Mouse (Mus musculus) hindbrain, embryonic 12.5 days (tissue): ENCODE data around the gene Sh3pxd2a. TPM values are rescaled to one million over a fixed set of nuclear protein-coding genes. Genes with fewer than 3 reads are reported as not detected.
"Not testable (repeated sequence)": the region's sequence is repeated elsewhere in the genome, so short reads cannot be mapped to it uniquely, and the experiment has no call there.

Experiments
- ATAC-seq: fragments of 200-750 bp; cut with Nextera tagmentation; 2 replicates; pipeline ENCODE4 v1.8.0; 2017; ENCODE audit warnings: moderate TSS enrichment; ENCODE audit not compliant: low FRiP score
- H3K27ac ChIP-seq: fragments of 300-500 bp; sonication (generic); 2 replicates; pipeline ENCODE4 v1.5.1; 2016; ENCODE audit warnings: mild to moderate bottlenecking
- H3K27me3 ChIP-seq: fragments of 300-500 bp; sonication (generic); 2 replicates; pipeline ENCODE4 v1.6.1; 2016; ENCODE audit warnings: mild to moderate bottlenecking
- H3K36me3 ChIP-seq: fragments of 300-500 bp; sonication (generic); 2 replicates; pipeline ENCODE4 v1.6.1; 2016; ENCODE audit warnings: mild to moderate bottlenecking
- H3K4me1 ChIP-seq: fragments of 300-500 bp; sonication (generic); 2 replicates; pipeline ENCODE4 v1.6.1; 2016
- H3K4me2 ChIP-seq: fragments of 300-500 bp; sonication (generic); replicated peaks from 2 replicates; pipeline ENCODE4 v1.6.1; 2016; ENCODE audit warnings: mild to moderate bottlenecking
- H3K4me3 ChIP-seq: fragments of 300-500 bp; sonication (generic); 2 replicates; pipeline ENCODE4 v1.5.1; 2016; ENCODE audit warnings: mild to moderate bottlenecking
- H3K9ac ChIP-seq: fragments of 300-500 bp; sonication (generic); 2 replicates; pipeline ENCODE4 v1.6.1; 2016; ENCODE audit warnings: mild to moderate bottlenecking, moderate library complexity
- H3K9me3 ChIP-seq: fragments of 300-500 bp; sonication (generic); replicated peaks from 2 replicates; pipeline ENCODE4 v1.6.1; 2016; ENCODE audit warnings: mild to moderate bottlenecking
- WGBS: fragments of 180-500 bp; shearing (Covaris S2); methylation state at CpG from one replicate; pipeline ENCODE4 v1.1.7; 2016; 5-methylcytosine and 5-hydroxymethylcytosine counted together
- polyA plus RNA-seq: library from polyadenylated mRNA; unstranded; fragments of >200 nt; fragmentation: Nextera tagmentation; extraction: Ambion mirVana; gene quantifications from 2 replicates; pipeline ENCODE4 v1.2.1, GENCODE M21; 2016

The Sh3pxd2a gene
- polyA plus RNA-seq, 1 experiment from 2014 or later = 3.9 TPM

- not testable (repeated sequence) for H3K36me3 ChIP-seq, H3K4me3 ChIP-seq, H3K27me3 ChIP-seq, H3K27ac ChIP-seq, H3K9ac ChIP-seq, H3K4me1 ChIP-seq, ATAC-seq, H3K4me2 ChIP-seq, H3K9me3 ChIP-seq
- 100% methylated on average over 1 of the region's 1 CpGs for WGBS
Observed at GRCm38 (mm10) chr19:47394781-47395180, 69.4 kb downstream of the Sh3pxd2a start.

- 82% methylated on average over 13 of the region's 13 CpGs for WGBS
- H3K4me3 ChIP-seq = no peak overlapping the region
- H3K9ac ChIP-seq = no peak overlapping the region
- H3K27me3 ChIP-seq = no peaks in the 10 kb centered on the region
- H3K4me2 ChIP-seq = no peak overlapping the region
- no peak for ATAC-seq
- no peaks in the 10 kb centered on the region for H3K36me3 ChIP-seq
- H3K27ac ChIP-seq = no peak overlapping the region
- H3K9me3 ChIP-seq = no peaks in the 10 kb centered on the region
- H3K4me1 ChIP-seq = peaks cover 7% of the 10 kb centered on the region; the same call in 1 of the 2 replicates
Observed at GRCm38 (mm10) chr19:47390878-47391277, 73.3 kb downstream of the Sh3pxd2a start.

- peaks cover 7% of the 10 kb centered on the region; the same call in 1 of the 2 replicates for H3K4me1 ChIP-seq
- H3K9me3 ChIP-seq = no peaks in the 10 kb centered on the region
- 73% methylated on average over 3 of the region's 3 CpGs for WGBS
- ATAC-seq = no peak
- H3K4me2 ChIP-seq = no peak overlapping the region
- H3K27ac ChIP-seq = no peak overlapping the region
- no peak overlapping the region for H3K4me3 ChIP-seq
- no peaks in the 10 kb centered on the region for H3K27me3 ChIP-seq
- H3K36me3 ChIP-seq = no peaks in the 10 kb centered on the region
- no peak overlapping the region for H3K9ac ChIP-seq
Observed at GRCm38 (mm10) chr19:47387887-47388286, 76.3 kb downstream of the Sh3pxd2a start.

GRCm38 (mm10) chr19:47387395-47387794 is 76.8 kb downstream of the Sh3pxd2a start:
- H3K9ac ChIP-seq = no peak overlapping the region
- no peak for ATAC-seq
- H3K27ac ChIP-seq = no peak overlapping the region
- no peak overlapping the region for H3K4me3 ChIP-seq
- no peaks in the 10 kb centered on the region for H3K9me3 ChIP-seq
- H3K4me2 ChIP-seq = no peak overlapping the region
- WGBS = 60% methylated on average over 6 of the region's 6 CpGs
- no peaks in the 10 kb centered on the region for H3K27me3 ChIP-seq
- no peaks in the 10 kb centered on the region for H3K36me3 ChIP-seq
- peaks cover 7% of the 10 kb centered on the region; the same call in 1 of the 2 replicates for H3K4me1 ChIP-seq

- Histone ChIP-seq H3K4me1 (peaks cover 7% of the 10 kb centered on the region; the same call in 1 of the 2 replicates), H3K4me3 (no peak overlapping the region), H3K27ac (no peak overlapping the region), H3K9ac (no peak overlapping the region), H3K36me3 (no peaks in the 10 kb centered on the region), H3K27me3 (no peaks in the 10 kb centered on the region), H3K4me2 (no peak overlapping the region), H3K9me3 (no peaks in the 10 kb centered on the region)
- WGBS = 87% methylated on average over 10 of the region's 10 CpGs
- no peak for ATAC-seq
Observed at GRCm38 (mm10) chr19:47385971-47386370, 78.2 kb downstream of the Sh3pxd2a start.

- H3K27me3 ChIP-seq = no peaks in the 10 kb centered on the region
- ATAC-seq = no peak
Observed at GRCm38 (mm10) chr19:47384639-47385038, 79.6 kb downstream of the Sh3pxd2a start.

GRCm38 (mm10) chr19:47384036-47384435 is 80.2 kb downstream of the Sh3pxd2a start:
- ATAC-seq = no peak
- H3K4me2 ChIP-seq = no peak overlapping the region
- H3K27me3 ChIP-seq = no peaks in the 10 kb centered on the region
- H3K36me3 ChIP-seq = no peaks in the 10 kb centered on the region
- peaks cover 7% of the 10 kb centered on the region; the same call in 1 of the 2 replicates for H3K4me1 ChIP-seq
- H3K9me3 ChIP-seq = no peaks in the 10 kb centered on the region
- no peak overlapping the region for H3K27ac ChIP-seq
- no peak overlapping the region for H3K4me3 ChIP-seq
- WGBS = 86% methylated on average over 12 of the region's 12 CpGs
- H3K9ac ChIP-seq = no peak overlapping the region

More at GRCm38 (mm10) chr19:47384639-47385038, 79.6 kb downstream of the Sh3pxd2a start:
- no peak overlapping the region for H3K9ac ChIP-seq
- no peak overlapping the region for H3K4me2 ChIP-seq
- H3K4me1 ChIP-seq = peaks cover 7% of the 10 kb centered on the region; the same call in 1 of the 2 replicates
- no peak overlapping the region for H3K27ac ChIP-seq
- 86% methylated on average over 3 of the region's 3 CpGs for WGBS
- H3K4me3 ChIP-seq = no peak overlapping the region
- no peaks in the 10 kb centered on the region for H3K36me3 ChIP-seq
- no peaks in the 10 kb centered on the region for H3K9me3 ChIP-seq

- Histone ChIP-seq H3K4me3 (no peak overlapping the region), H3K4me1 (peaks cover 1% of the 10 kb centered on the region; the same call in 1 of the 2 replicates), H3K9me3 (no peaks in the 10 kb centered on the region), H3K27me3 (no peaks in the 10 kb centered on the region), H3K4me2 (no peak overlapping the region), H3K9ac (no peak overlapping the region), H3K36me3 (no peaks in the 10 kb centered on the region), H3K27ac (no peak overlapping the region)
- ATAC-seq = no peak
- 87% methylated on average over 5 of the region's 5 CpGs for WGBS
Observed at GRCm38 (mm10) chr19:47382268-47382667, 81.9 kb downstream of the Sh3pxd2a start.

GRCm38 (mm10) chr19:47381011-47381410 is 83.2 kb downstream of the Sh3pxd2a start:
- 79% methylated on average over 15 of the region's 15 CpGs for WGBS

GRCm38 (mm10) chr19:47379141-47379540 is 85.1 kb downstream of the Sh3pxd2a start:
- Histone ChIP-seq H3K27me3 (no peaks in the 10 kb centered on the region), H3K4me3 (no peak overlapping the region), H3K9ac (no peak overlapping the region), H3K36me3 (no peaks in the 10 kb centered on the region), H3K9me3 (no peaks in the 10 kb centered on the region), H3K4me1 (no peaks in the 10 kb centered on the region; the same call in 1 of the 2 replicates), H3K4me2 (no peak overlapping the region), H3K27ac (no peak overlapping the region)
- ATAC-seq = no peak
- WGBS = 73% methylated on average over 5 of the region's 5 CpGs

More at GRCm38 (mm10) chr19:47381011-47381410, 83.2 kb downstream of the Sh3pxd2a start:
- Histone ChIP-seq H3K36me3 (no peaks in the 10 kb centered on the region), H3K4me2 (no peak overlapping the region), H3K27ac (no peak overlapping the region), H3K27me3 (no peaks in the 10 kb centered on the region), H3K4me3 (no peak overlapping the region), H3K4me1 (no peaks in the 10 kb centered on the region; the same call in 1 of the 2 replicates), H3K9me3 (no peaks in the 10 kb centered on the region), H3K9ac (no peak overlapping the region)
- no peak for ATAC-seq

GRCm38 (mm10) chr19:47374916-47375573 is 89.2 kb downstream of the Sh3pxd2a start:
- ATAC-seq = no peak
- Histone ChIP-seq H3K9me3 (no peaks in the 10 kb centered on the region), H3K27ac (no peak overlapping the region), H3K9ac (no peak overlapping the region), H3K4me1 (no peaks in the 10 kb centered on the region; the same call in 1 of the 2 replicates), H3K4me2 (no peak overlapping the region), H3K27me3 (no peaks in the 10 kb centered on the region), H3K4me3 (no peak overlapping the region), H3K36me3 (no peaks in the 10 kb centered on the region)
- WGBS = 89% methylated on average over 8 of the region's 8 CpGs

GRCm38 (mm10) chr19:47374440-47374839 is 89.8 kb downstream of the Sh3pxd2a start:
- Histone ChIP-seq H3K4me2 (no peak overlapping the region), H3K4me3 (no peak overlapping the region), H3K9ac (no peak overlapping the region), H3K27me3 (no peaks in the 10 kb centered on the region), H3K4me1 (peaks cover 4% of the 10 kb centered on the region; the same call in 1 of the 2 replicates), H3K9me3 (no peaks in the 10 kb centered on the region), H3K36me3 (no peaks in the 10 kb centered on the region), H3K27ac (no peak overlapping the region)
- ATAC-seq = peak; percentile 16; the same call in 1 of the 2 replicates
- WGBS = 36% methylated on average over 4 of the region's 4 CpGs

- Histone ChIP-seq H3K4me2 (no peak overlapping the region), H3K9ac (no peak overlapping the region), H3K27ac (no peak overlapping the region), H3K9me3 (no peaks in the 10 kb centered on the region), H3K4me1 (peaks cover 9% of the 10 kb centered on the region; the same call in 1 of the 2 replicates), H3K4me3 (no peak overlapping the region), H3K36me3 (no peaks in the 10 kb centered on the region), H3K27me3 (no peaks in the 10 kb centered on the region)
- no peak for ATAC-seq
- 71% methylated on average over 5 of the region's 5 CpGs for WGBS
Observed at GRCm38 (mm10) chr19:47372044-47372443, 92.2 kb downstream of the Sh3pxd2a start.
